Mouse (Mus musculus): ENCODE measurements at regions not wholly inside any gene's neighbourhood (a gene's known extent, or its start where the extent isn't known, plus 50 kb on each side); places are given as distances from the start of the nearest gene placed in this dataset.
"Not testable (repeated sequence)": the region's sequence is repeated elsewhere in the genome, so short reads cannot be mapped to it uniquely, and the experiment has no call there.

GRCm38 (mm10) chr2:72616412-72616811 is 140.5 kb downstream of the Cdca7 start:
- ATAC-seq, result no peak

GRCm38 (mm10) chr2:72619446-72619845 is 143.5 kb downstream of the Cdca7 start:
- ATAC-seq, result no peak

DNA sequence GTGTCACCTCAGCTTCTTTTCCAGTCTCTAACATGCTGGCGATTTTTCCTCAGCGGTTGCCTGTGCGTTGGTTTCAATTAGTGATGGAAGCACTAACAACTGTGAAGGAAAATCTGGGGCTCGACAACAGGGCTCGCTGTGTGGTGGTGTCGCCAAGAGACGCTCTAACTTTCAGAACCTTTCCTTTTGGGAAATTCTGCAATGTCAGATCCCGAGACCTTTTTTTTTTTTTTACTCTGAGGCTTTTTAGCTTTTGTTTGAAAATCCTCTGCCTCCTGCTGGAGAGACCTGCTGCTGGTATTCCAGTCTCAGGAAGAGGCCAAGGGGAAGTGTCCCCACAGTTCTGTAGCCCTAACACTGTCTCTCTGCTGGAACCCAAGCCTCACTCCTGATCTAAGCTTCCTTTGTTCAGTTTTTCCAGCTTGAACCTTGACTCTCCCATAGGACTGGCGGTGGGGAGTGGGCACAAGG is 144.3 kb downstream of the Cdca7 start:
- no peak for ATAC-seq

DNA sequence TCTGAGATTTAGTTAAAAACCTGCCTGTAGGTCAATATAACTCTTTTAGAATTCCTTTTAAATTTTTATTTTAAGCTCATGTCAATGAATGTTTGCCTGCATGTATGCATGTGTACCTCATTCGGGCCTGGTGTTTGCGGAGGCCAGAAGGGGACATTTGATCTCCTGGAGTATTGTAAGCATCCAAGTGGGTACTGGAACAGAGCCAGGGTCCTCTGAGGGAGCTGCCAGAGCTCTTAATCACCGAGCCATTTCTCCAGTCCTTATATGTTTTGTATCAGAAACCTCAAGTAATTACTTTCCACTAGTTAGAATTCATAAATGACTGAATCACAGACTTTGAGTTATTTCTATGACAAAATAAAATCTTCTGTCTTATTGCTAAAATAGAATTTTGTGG is 152.0 kb downstream of the Cdca7 start:
- no peak for ATAC-seq

- ATAC-seq, result no peak
These were observed 152.9 kb downstream of the Cdca7 start for GRCm38 (mm10) chr2:72628626-72629470.

DNA sequence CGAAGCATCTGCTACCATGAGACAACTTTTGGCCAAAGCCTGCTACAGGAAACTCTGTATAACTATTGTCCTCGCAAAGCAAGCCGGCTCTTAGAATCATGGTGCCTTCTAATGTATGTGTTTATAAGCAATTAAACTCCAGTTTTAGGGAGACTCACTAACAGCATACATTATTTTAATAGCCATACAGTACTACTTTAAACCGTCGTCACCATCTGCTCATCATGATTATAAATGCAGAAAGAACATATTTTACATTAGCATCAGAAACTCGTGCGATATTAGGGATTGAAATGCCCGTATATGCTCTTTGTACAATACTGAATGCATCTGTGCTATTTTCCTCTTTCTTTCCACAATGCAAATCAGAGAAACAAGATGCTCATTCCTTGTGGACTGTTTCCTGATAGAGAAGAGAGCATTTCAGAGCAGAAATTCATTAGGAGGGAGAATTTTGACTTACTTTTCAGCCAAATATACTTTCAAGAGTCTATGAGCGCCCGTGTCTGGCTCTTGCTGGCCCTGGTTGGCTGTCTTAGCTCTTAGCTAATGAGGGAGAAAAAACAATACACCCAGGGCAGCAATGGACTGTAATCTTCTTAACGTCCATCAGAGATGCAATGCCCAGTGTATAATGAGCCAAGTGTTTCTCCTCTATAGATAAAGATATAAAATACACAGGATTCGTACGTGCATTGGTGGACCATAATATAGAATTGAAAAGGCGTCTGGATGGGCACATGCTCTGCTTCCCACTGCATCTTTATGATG is 153.9 kb downstream of the Cdca7 start:
- no peak for ATAC-seq

GRCm38 (mm10) chr2:72637881-72638620 is 162.1 kb downstream of the Cdca7 start:
- no peak for ATAC-seq

DNA sequence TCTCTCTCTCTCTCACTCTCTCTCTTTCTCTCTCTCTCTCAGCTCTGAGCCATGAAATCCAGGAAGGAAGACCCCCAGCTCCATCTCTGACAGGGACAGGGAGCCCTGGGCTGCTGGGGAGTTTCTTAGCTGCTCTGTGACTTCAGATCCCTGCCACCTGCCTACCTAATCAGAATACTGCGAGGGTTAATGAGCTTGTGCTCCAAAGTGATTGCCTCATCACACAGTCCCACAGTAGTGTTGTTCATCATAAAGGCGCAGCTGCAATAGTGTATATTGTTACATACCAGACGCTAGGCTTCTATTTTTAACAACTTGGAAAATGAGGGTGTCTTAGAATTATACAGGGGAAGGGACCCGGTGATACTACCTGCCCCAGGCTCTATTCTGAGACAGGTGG is 163.1 kb downstream of the Cdca7 start:
- no peak for ATAC-seq

GRCm38 (mm10) chr2:72641228-72641627 is 165.3 kb downstream of the Cdca7 start:
- ATAC-seq, result no peak

DNA sequence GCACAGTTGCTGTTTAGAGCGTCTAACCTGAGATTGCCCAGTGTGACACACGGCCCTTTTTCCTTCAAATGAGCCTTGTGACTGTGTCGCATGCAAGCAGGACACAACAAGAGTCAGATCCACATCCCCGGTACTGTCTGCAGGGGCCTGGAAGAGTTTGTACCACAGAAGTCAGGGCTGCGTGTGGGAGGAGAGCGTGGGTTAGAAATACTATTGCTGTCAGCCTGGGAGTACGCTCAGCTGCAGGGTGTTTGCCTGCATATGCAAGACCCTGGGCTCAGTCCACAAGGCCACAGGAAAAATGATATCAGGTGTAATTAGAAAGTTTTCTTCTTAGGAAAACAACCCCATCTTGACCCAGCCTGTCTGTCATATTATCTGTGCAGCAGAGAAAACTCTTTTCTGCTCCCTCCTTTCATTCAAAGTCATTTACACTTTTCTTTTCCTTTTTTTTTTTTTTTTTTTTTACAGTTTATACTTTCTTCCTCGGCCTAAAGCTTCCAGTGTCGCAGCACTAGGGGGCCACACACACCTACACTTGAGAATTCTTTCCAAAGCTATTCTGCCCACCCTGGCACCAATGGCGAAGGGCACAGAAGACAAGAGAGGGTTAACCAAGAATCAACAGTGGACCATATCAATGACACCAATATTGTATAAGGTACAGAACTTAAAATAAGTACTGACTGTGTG is 168.3 kb downstream of the Cdca7 start:
- no peak for ATAC-seq

- no peak for ATAC-seq
These were observed 171.7 kb downstream of the Cdca7 start for GRCm38 (mm10) chr2:72647642-72648041.

DNA sequence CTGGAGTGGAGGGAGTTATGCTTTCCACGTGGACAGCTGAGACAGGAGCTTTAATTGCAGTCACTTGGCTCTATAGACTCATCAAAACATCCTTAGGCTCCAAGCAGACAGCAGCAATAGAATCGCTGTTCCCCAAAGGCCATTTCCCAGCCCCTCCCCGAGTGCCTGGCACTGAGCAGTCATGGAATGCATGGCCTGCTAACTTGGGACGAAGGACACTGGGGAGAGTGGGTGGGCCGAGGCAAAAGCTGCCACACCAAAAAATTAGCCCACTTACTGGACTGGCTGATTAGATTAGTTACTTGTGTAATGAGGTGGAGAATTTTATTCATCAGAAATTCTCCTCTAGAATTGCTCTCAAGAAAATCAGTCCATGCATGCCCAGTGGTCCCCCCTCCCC is 172.3 kb downstream of the Cdca7 start:
- ATAC-seq, result no peak

- no peak for ATAC-seq
These were observed 179.9 kb downstream of the Cdca7 start for GRCm38 (mm10) chr2:72655864-72656263.

DNA sequence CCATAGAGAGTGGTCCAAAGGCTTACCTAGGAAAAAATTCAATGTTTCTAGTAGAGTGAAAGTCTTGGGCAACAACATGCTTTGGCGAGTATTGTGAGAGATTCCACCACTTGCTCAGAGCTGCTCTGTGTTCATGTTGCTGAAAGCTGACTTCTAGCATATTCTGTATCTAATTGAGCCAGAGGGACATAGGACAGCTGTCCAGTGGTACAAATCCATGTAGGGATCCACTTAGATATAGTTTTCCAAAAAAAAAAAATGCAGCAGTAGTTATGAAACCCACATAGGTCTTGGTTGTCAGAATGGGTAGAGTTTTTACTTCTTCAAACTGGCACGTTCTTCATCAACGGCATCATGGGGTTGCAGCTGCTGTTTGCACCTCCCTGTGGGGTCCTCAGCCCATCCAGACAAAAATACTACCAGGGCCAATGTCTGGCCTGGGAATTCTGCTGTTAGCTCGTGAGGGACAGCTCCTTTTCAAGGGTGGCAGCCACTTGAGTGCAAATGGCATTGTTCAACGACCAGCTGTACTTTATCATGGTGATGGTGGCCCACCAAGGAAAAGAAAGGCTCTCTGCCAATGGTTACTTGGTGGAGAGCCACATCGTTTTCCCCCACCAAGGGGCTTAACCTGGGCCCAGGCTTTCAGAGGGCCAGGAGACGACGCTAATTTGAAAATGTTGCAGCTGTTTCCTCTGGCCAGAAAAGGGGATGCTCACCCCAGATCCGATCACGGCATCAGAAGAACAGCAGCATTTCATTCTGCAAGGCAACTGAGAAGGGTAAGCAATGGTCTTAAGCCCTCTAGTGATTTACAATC is 181.4 kb downstream of the Cdca7 start:
- no peak for ATAC-seq

- no peak for ATAC-seq
These were observed 186.4 kb downstream of the Cdca7 start for GRCm38 (mm10) chr2:72662396-72662795.

DNA sequence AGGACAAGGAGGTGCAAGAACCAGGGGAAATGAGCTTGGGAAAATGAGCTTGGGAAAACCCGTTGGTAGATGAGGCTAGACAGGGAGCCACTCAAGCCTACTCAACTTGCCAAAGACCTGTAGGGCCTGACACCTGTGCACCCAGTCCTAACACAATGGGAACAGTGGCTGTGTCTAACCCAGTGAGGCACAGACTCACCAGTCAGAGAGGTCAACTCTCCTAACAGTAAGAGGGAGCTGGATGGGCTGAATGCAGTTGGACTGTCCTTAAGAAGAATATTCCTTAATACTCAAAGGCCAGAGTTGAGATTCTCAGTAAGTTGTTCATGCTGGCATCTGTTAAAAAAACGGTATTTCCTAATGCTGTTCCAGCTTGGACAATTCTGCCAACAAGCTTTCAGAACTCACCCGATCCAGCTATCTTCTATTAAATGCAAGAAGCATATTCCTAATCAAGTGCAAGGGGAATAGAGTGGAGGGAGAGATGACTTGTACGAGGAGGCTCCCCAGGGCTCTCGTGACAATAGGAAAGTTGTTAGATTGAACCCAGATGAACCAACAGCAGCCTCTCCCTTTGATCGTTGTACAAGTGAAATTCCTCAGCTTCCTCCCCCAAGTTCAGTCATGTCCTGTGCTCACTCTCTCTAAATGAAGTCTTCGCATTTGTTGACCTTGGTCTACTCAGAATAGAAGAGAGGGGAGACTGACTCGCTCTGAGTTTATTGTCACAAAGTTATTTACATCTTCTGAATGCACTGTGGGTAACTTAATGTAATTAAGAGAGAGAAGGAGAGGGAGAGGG is 187.2 kb downstream of the Cdca7 start:
- no peak for ATAC-seq

DNA sequence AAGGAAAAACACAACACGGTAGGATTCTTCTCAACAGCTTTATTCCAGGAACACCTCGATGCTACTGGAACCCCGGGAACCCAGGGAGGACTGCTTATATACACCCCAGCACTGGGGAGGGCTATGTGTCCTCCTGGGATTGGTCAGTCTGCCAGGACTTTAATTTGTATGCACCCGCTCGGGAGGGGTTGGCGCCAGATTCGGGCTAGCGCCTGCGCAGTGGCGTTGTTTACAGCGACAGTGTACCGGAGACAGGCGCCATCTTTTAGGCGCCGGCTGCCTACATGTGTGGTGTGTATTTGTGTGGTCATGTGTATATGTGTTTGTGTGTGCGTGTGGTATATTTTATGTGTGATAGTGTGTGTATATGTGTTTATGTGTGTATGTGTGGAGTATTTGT is 191.4 kb downstream of the Cdca7 start:
- not testable (repeated sequence) for ATAC-seq

DNA sequence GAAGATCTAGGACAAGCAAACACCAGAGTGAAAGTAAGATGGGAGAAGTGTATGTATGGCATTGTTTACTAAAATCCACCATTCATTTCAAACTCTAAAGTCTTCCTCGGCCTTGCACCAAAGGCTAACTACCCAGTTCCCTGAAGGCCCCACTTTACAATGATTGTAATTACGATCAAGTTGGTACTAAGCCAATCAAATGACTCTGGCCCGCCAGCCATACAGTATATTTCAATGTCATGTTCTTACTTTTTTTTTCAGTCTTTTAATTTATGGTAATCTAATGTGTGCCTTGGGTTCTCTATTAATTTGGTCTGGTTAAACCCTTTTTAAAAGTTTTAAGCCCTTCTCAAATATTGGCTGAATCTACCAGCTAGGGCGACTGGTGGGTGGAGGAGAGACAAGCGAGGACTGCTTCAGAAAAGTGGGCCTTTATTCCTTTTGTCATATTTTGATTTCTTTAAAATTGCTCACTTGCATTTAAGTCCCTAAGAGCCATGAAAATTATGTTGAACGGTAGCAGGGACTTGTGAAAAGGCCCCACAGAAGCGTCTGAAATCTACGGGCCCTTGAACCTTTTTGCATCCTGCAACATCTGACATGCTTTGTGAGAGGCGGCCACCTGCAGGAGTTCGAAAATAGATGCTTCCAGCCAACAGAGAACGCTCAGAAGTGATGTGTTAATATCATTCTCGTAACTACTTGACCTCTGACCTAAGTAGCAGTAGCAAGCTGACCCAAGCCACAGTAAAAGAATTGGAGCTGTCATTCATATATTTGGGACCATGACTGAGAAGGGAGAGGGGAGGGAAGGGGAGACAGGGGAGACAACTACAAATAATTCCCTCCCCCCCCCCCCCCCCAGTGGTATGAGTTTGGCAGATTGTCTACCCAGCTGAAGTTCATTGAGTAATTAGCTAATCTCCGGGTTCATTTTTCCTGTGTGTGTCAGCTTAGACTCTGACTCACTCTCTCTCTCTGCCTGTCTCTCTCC is 197.2 kb downstream of the Cdca7 start:
- ATAC-seq, result no peak

GRCm38 (mm10) chr2:72674229-72674628 is 198.3 kb downstream of the Cdca7 start:
- ATAC-seq, result no peak

Data from CD4-positive, CD25-positive, alpha-beta regulatory T cell, adult 4 months (primary cell).